Mouse (Mus musculus): ENCODE data around the gene Gltpd2. TPM values are rescaled to one million over a fixed set of nuclear protein-coding genes. Genes with fewer than 3 reads are reported as not detected.
"Not testable (repeated sequence)": the region's sequence is repeated elsewhere in the genome, so short reads cannot be mapped to it uniquely, and the experiment has no call there.

Gene Gltpd2
- polyA plus RNA-seq (2012; ENCODE audit: insufficient read depth, insufficient read length, missing spikeins): not detected in 2 replicates

GRCm38 (mm10) chr11:70518923-70519322, at the start of gene Gltpd2:
Gltpd2 (plus strand) TSS chr11:70519196.
- H3K27ac ChIP-seq (replicated peaks; ENCODE audit: low read depth, low read length): no peak within 1 kb of the TSS
- no peaks in the 10 kb centered on the region for H3K4me1 ChIP-seq (ENCODE audit: control insufficient read depth, insufficient read depth, insufficient read length, low read length)

GRCm38 (mm10) chr11:70469764-70470163, 49.2 kb upstream of the Gltpd2 start:
- Histone ChIP-seq H3K4me3 (ENCODE audit: insufficient read depth, low read depth, low read length) (no peak overlapping the region), H3K27ac (replicated peaks; ENCODE audit: low read depth, low read length) (no peak overlapping the region), H3K4me1 (ENCODE audit: control insufficient read depth, insufficient read depth, insufficient read length, low read length) (no peaks in the 10 kb centered on the region)

More at GRCm38 (mm10) chr11:70518923-70519322, at the start of gene Gltpd2:
- H3K4me3 ChIP-seq (ENCODE audit: insufficient read depth, low read depth, low read length): peak within 1 kb of the TSS; percentile 44

GRCm38 (mm10) chr11:70472716-70473115, 46.3 kb upstream of the Gltpd2 start:
- no peak overlapping the region for H3K4me3 ChIP-seq (ENCODE audit: insufficient read depth, low read depth, low read length)
- no peak overlapping the region for H3K27ac ChIP-seq (replicated peaks; ENCODE audit: low read depth, low read length)
- no peaks in the 10 kb centered on the region for H3K4me1 ChIP-seq (ENCODE audit: control insufficient read depth, insufficient read depth, insufficient read length, low read length)

- not testable (repeated sequence) for H3K4me1 ChIP-seq (ENCODE audit: control insufficient read depth, insufficient read depth, insufficient read length, low read length); H3K4me3 ChIP-seq (ENCODE audit: insufficient read depth, low read depth, low read length); H3K27ac ChIP-seq (replicated peaks; ENCODE audit: low read depth, low read length)
Observed at GRCm38 (mm10) chr11:70473291-70473690, 45.7 kb upstream of the Gltpd2 start.

GRCm38 (mm10) chr11:70474872-70475534, 44.0 kb upstream of the Gltpd2 start:
- Histone ChIP-seq H3K4me1 (ENCODE audit: control insufficient read depth, insufficient read depth, insufficient read length, low read length) (no peaks in the 10 kb centered on the region), H3K27ac (replicated peaks; ENCODE audit: low read depth, low read length) (peak overlapping the region; percentile 8; the same call in 1 of the 2 replicates), H3K4me3 (ENCODE audit: insufficient read depth, low read depth, low read length) (no peak overlapping the region)

GRCm38 (mm10) chr11:70485498-70485897, 33.5 kb upstream of the Gltpd2 start:
- Histone ChIP-seq H3K27ac (replicated peaks; ENCODE audit: low read depth, low read length) (no peak overlapping the region), H3K4me1 (ENCODE audit: control insufficient read depth, insufficient read depth, insufficient read length, low read length) (peaks cover 6% of the 10 kb centered on the region; the same call in 1 of the 2 replicates), H3K4me3 (ENCODE audit: insufficient read depth, low read depth, low read length) (no peak overlapping the region)

- Histone ChIP-seq H3K4me1 (ENCODE audit: control insufficient read depth, insufficient read depth, insufficient read length, low read length) (peaks cover 4% of the 10 kb centered on the region; the same call in 1 of the 2 replicates), H3K4me3 (ENCODE audit: insufficient read depth, low read depth, low read length) (no peak overlapping the region), H3K27ac (replicated peaks; ENCODE audit: low read depth, low read length) (no peak overlapping the region)
Observed at GRCm38 (mm10) chr11:70487816-70488215, 31.2 kb upstream of the Gltpd2 start.

GRCm38 (mm10) chr11:70489138-70489537, 29.9 kb upstream of the Gltpd2 start:
- Histone ChIP-seq H3K4me1 (ENCODE audit: control insufficient read depth, insufficient read depth, insufficient read length, low read length) (peaks cover 3% of the 10 kb centered on the region; the same call in 1 of the 2 replicates), H3K27ac (replicated peaks; ENCODE audit: low read depth, low read length) (peak overlapping the region; percentile 69), H3K4me3 (ENCODE audit: insufficient read depth, low read depth, low read length) (no peak overlapping the region)

- Histone ChIP-seq H3K4me1 (ENCODE audit: control insufficient read depth, insufficient read depth, insufficient read length, low read length) (peaks cover 3% of the 10 kb centered on the region; the same call in 1 of the 2 replicates), H3K4me3 (ENCODE audit: insufficient read depth, low read depth, low read length) (no peak overlapping the region), H3K27ac (replicated peaks; ENCODE audit: low read depth, low read length) (peak overlapping the region; percentile 69)
Observed at GRCm38 (mm10) chr11:70489684-70490083, 29.3 kb upstream of the Gltpd2 start.

GRCm38 (mm10) chr11:70499566-70500475, 19.2 kb upstream of the Gltpd2 start:
- no peak overlapping the region; the same call in 1 of the 2 replicates for H3K27ac ChIP-seq (replicated peaks; ENCODE audit: low read depth, low read length)
- no peaks in the 10 kb centered on the region; the same call in 1 of the 2 replicates for H3K4me1 ChIP-seq (ENCODE audit: control insufficient read depth, insufficient read depth, insufficient read length, low read length)

GRCm38 (mm10) chr11:70500476-70500812, 18.6 kb upstream of the Gltpd2 start:
- H3K27ac ChIP-seq (replicated peaks; ENCODE audit: low read depth, low read length): no peak overlapping the region
- no peak overlapping the region for H3K4me3 ChIP-seq (ENCODE audit: insufficient read depth, low read depth, low read length)
- H3K4me1 ChIP-seq (ENCODE audit: control insufficient read depth, insufficient read depth, insufficient read length, low read length): no peaks in the 10 kb centered on the region; the same call in 1 of the 2 replicates

More at GRCm38 (mm10) chr11:70499566-70500475, 19.2 kb upstream of the Gltpd2 start:
- no peak overlapping the region for H3K4me3 ChIP-seq (ENCODE audit: insufficient read depth, low read depth, low read length)

- no peak overlapping the region for H3K27ac ChIP-seq (replicated peaks; ENCODE audit: low read depth, low read length)
- no peak overlapping the region for H3K4me3 ChIP-seq (ENCODE audit: insufficient read depth, low read depth, low read length)
- no peaks in the 10 kb centered on the region; the same call in 1 of the 2 replicates for H3K4me1 ChIP-seq (ENCODE audit: control insufficient read depth, insufficient read depth, insufficient read length, low read length)
Observed at GRCm38 (mm10) chr11:70502018-70502417, 17.0 kb upstream of the Gltpd2 start.

GRCm38 (mm10) chr11:70504970-70505369, 14.0 kb upstream of the Gltpd2 start, which contains the start of gene Tm4sf5:
Tm4sf5 (plus strand) TSS chr11:70505244.
- no peak within 1 kb of the TSS for H3K27ac ChIP-seq (replicated peaks; ENCODE audit: low read depth, low read length)
- H3K4me1 ChIP-seq (ENCODE audit: control insufficient read depth, insufficient read depth, insufficient read length, low read length): no peaks in the 10 kb centered on the region
- H3K4me3 ChIP-seq (ENCODE audit: insufficient read depth, low read depth, low read length): no peak within 1 kb of the TSS

- Histone ChIP-seq H3K4me1 (ENCODE audit: control insufficient read depth, insufficient read depth, insufficient read length, low read length) (no peaks in the 10 kb centered on the region), H3K27ac (replicated peaks; ENCODE audit: low read depth, low read length) (no peak overlapping the region), H3K4me3 (ENCODE audit: insufficient read depth, low read depth, low read length) (no peak overlapping the region)
Observed at GRCm38 (mm10) chr11:70506385-70506784, 12.6 kb upstream of the Gltpd2 start.

- Histone ChIP-seq H3K4me1 (ENCODE audit: control insufficient read depth, insufficient read depth, insufficient read length, low read length) (no peaks in the 10 kb centered on the region), H3K27ac (replicated peaks; ENCODE audit: low read depth, low read length) (no peak overlapping the region), H3K4me3 (ENCODE audit: insufficient read depth, low read depth, low read length) (no peak overlapping the region)
Observed at GRCm38 (mm10) chr11:70506962-70507515, 12.0 kb upstream of the Gltpd2 start.

Data from brown adipose tissue, adult 24 weeks (tissue).